Mouse (Mus musculus) frontal cortex, adult (tissue): Measurements from ENCODE around the gene Gosr1.
A peak's percentile ranks its signal among the peaks of the same experiment; 100 is the strongest.
"Not testable (repeated sequence)": the region's sequence is repeated elsewhere in the genome, so short reads cannot be mapped to it uniquely, and the experiment has no call there.

Experiments
- ATAC-seq: cut with Nextera tagmentation; 2 replicates; pipeline ENCODE4 v1.9.2; 2017; ENCODE audit warnings: mild to moderate bottlenecking, moderate library complexity, mixed read lengths; ENCODE audit not compliant: low TSS enrichment

The Gosr1 gene

DNA sequence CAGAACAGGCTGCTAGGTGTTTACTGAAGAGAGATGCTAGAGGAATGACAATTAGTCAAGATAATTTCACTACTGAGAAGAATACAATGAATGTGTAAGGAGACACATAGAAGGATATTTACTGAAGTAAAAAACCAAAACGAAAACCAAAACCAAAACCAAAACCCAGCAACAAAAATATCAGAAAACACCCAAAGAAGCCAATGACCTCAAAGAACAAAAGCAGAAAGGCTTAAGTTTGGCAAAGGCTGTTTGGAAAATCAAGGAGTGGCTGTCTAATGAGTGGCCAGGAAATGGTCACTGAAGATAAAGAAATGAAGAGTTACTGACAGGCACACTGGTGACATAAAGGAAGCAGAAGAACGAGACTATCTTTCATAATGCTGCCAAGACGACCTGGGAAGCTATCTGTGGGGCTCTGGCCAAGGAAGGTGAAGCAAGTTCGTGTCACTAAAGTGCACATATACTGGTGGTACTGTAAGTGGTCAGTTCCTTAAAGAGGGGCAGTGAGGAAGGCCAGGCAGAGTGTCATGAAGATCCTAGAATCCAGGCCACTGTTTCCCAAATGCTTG lies 27.5 kb downstream of the Gosr1 start:
- no peak for ATAC-seq

GRCm38 (mm10) chr11:76734560-76734959 lies 28.8 kb downstream of the Gosr1 start:
- ATAC-seq, result no peak

- ATAC-seq, result no peak
These were observed 32.7 kb downstream of the Gosr1 start for GRCm38 (mm10) chr11:76730650-76731049.

DNA sequence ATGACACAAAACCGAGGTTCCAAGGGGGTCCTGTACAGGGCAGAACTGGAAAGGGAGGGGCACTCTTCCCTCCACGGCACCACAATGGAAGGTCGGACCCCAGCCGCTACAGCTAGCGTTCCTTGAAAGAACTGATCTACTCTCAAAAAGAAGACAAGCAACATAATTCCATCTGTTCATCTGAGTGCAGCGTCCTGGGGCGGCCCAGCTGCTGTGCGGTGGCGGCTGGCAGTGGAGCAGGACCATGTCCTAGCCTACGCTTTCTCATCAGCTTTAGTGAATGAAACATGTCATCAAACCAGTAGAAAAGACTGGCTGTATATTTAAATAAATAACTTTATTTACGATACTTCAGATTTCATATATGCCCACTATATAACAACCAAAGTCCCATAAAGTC lies 35.3 kb downstream of the Gosr1 start:
- no peak for ATAC-seq

DNA sequence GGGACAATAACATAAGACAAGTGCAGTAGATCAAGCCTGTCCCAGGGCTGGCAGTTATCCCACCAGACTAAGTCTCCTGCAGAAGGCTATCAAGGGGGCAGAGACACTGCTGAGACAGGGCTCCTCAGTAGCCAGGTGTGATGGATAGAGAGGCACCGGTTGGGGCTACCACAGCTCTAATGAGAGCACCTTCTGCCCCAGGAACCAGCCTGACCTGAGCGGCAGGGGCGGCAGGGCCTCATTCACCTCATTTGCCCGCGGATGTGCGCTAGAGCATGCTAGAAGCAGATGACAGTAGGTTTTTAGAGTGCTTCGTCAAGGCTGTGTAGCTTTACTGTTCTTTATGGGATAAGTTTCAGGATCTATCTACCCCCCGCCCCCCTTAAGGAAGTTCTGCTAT lies 39.5 kb downstream of the Gosr1 start:
- ATAC-seq, result no peak

- ATAC-seq, result no peak
These were observed 46.4 kb downstream of the Gosr1 start for GRCm38 (mm10) chr11:76717000-76717399.

DNA sequence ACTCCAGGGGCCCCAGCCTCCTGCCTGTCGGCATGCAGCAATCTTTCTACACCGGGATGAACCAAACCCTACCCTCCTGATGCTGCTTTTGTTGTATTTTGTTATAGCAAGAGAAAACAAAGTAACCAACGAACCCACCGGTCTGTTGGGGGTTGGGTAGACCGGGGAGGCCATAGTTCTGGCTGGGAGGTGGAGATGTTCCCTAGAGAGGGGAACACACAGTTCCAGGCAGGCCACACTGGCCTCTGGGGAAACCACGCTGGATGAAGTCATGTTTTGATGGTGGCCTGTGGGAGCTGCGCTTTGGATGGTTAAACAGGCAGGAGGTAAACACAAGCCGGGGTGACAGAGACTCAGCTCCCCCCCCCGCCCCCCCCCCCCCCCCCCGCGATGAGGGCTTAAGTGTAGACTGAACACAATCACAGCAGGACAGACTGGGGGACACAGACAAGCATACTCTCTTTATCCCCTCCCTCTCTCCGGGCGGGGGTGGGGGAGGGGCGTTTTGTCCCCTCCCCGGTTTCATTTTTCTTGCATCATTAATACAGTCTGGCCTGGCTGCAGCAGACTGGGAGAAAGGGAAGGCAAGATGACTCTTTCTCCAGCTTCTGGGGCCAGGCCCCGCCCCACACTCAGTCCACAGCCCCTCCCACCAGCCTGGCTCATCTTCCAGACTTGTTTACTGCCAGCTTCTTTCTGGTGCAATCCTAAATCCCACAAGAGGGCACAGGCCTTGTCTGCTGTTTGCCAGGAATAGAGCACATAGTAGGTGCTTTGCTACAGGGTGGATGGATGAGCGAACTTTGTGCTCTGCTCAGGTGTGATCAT lies 53.5 kb downstream of the Gosr1 start:
- ATAC-seq, result no peak

DNA sequence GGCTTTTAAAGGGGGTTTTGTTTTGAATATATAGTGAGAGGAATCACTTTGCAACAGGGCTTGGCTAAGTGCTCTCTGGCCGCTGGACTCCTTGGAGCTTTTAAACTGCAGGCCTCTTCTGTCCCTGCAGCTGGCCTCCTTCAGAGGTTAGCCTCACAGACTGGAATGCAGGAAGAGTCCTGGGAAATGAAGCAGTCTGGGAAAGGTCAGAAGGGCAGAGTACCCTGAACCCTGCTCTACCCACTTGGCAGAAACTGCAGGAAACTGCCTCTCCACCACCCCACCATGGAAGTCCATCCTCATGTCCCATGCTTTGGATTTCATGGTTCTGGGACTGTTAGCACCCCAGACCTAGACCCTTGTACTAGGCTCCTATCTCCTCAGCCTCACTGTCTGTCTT lies 54.5 kb downstream of the Gosr1 start:
- no peak for ATAC-seq

DNA sequence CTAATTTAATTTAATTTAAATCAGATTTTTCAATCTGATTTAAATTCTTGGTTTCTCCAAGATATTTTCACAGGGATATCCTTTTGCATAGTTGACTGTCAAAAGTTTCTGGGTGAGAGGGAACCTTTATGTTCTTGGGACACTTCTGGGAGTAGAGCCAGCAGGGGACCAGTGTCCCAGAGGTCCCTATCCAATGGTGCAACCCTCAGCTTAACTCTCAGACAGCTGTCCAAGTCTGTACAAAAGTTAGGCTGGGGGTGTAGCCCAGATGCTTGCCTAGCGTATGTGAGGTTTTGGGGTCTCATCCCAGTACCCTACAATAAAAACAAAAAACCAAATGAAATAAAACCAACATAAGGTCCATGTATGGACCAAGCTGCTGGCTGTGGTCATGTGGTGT lies 55.3 kb downstream of the Gosr1 start:
- ATAC-seq, result no peak

DNA sequence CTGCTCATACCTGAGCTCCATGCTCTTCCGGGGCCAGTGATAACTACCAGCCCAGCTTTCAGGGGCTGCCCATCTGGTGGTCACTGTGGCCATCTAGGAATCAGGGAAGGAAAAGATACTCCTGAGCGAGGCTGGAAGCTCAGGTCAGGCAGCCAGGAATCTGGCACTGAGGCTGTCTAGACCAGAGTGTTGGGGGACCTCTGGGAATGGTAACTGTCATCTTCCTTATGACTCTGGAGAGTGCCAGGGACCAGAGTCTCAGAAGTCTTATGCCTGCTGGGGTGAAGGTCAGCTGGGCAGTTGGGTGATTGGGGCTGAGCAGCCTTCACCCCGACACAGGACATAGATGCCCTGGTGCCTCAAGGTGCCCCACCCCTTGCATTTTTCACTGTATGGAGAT lies 55.7 kb downstream of the Gosr1 start:
- ATAC-seq, result no peak

- ATAC-seq, result no peak
These were observed 63.8 kb downstream of the Gosr1 start for GRCm38 (mm10) chr11:76699626-76700025.

DNA sequence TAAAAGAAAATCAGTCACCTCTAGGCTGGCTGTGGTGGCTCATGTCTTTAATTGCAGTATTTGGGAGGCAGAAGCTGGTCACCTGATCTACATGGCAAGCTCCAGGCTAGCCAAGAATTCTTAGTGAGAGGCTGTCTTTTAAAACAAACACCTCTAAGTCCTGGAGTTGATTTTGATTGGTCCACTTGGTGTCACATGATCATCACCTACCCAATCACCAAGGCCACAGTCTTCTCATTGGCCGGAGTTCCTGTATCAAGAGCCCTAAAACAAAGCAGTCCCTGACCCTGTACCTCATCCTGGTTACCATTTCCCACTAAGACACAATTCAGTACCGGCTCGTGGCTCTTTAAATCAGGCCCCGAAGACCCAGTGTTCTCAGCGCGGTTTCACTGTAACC lies 67.6 kb downstream of the Gosr1 start:
- peak; percentile 84 for ATAC-seq

DNA sequence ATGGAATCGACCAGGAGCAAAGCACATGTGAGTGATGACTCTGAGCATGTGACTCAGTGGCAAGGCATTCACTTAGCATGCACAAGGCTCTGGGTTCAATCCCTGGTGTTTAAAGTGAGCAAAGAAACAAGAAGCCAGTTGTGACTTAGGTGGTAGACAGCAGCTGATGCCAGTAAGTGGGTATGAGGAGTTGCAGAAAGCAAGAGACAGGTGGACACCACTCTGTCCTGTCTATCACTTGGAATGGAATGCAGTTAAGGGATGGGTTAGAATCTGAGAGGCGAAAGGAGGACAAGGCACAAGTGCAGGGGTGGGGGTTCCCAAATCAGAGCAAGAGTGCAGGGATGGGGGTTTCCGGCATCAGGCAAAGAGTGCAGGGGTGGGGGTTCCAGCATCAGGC lies 71.3 kb downstream of the Gosr1 start:
- no peak for ATAC-seq

- ATAC-seq, result no peak
These were observed 77.8 kb downstream of the Gosr1 start for GRCm38 (mm10) chr11:76685604-76686003.

GRCm38 (mm10) chr11:76679508-76679907 lies 83.9 kb downstream of the Gosr1 start, which contains the start of gene Trarg1:
Gene Trarg1 (plus strand): TSS chr11:76679808.
- not testable (repeated sequence) for ATAC-seq
